Mouse (Mus musculus) hindbrain, embryonic 12.5 days (tissue): ENCODE measurements at regions not wholly inside any gene's neighbourhood (a gene's known extent, or its start where the extent isn't known, plus 50 kb on each side); places are given as distances from the start of the nearest gene placed in this dataset.
A peak's percentile ranks its signal among the peaks of the same experiment; 100 is the strongest.

ENCODE experiments used
- ATAC-seq: fragments of 200-750 bp; cut with Nextera tagmentation; 2 replicates; pipeline ENCODE4 v1.8.0; 2017; ENCODE audit warnings: moderate TSS enrichment; ENCODE audit not compliant: low FRiP score
- H3K27ac ChIP-seq: fragments of 300-500 bp; sonication (generic); 2 replicates; pipeline ENCODE4 v1.5.1; 2016; ENCODE audit warnings: mild to moderate bottlenecking
- H3K27me3 ChIP-seq: fragments of 300-500 bp; sonication (generic); 2 replicates; pipeline ENCODE4 v1.6.1; 2016; ENCODE audit warnings: mild to moderate bottlenecking
- H3K36me3 ChIP-seq: fragments of 300-500 bp; sonication (generic); 2 replicates; pipeline ENCODE4 v1.6.1; 2016; ENCODE audit warnings: mild to moderate bottlenecking
- H3K4me1 ChIP-seq: fragments of 300-500 bp; sonication (generic); 2 replicates; pipeline ENCODE4 v1.6.1; 2016
- H3K4me2 ChIP-seq: fragments of 300-500 bp; sonication (generic); replicated peaks from 2 replicates; pipeline ENCODE4 v1.6.1; 2016; ENCODE audit warnings: mild to moderate bottlenecking
- H3K4me3 ChIP-seq: fragments of 300-500 bp; sonication (generic); 2 replicates; pipeline ENCODE4 v1.5.1; 2016; ENCODE audit warnings: mild to moderate bottlenecking
- H3K9ac ChIP-seq: fragments of 300-500 bp; sonication (generic); 2 replicates; pipeline ENCODE4 v1.6.1; 2016; ENCODE audit warnings: mild to moderate bottlenecking, moderate library complexity
- H3K9me3 ChIP-seq: fragments of 300-500 bp; sonication (generic); replicated peaks from 2 replicates; pipeline ENCODE4 v1.6.1; 2016; ENCODE audit warnings: mild to moderate bottlenecking
- WGBS: fragments of 180-500 bp; shearing (Covaris S2); methylation state at CpG from one replicate; pipeline ENCODE4 v1.1.7; 2016; 5-methylcytosine and 5-hydroxymethylcytosine counted together

DNA sequence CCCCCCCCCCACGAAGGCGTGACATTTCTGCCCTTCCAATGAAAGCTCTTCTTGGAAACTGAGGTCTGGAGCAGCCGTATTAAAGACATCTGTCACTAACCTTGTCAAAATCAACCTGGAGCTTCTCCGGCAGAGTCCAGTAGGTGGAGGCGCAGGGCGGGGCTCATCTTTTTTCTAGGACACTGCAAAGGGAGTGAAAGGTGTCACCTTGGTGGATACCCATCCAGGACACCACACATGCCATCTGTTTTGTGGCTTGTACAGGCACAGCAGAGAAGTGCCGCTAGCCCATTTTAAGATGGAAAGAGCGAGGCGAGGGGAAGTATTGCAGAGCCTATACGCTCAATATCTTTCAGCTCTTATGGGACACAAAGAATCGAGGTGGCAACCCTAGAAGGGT lies 184.5 kb upstream of the Zfp618 start:
- peak overlapping the region; percentile 49 for H3K9ac ChIP-seq
- peak; percentile 18 for ATAC-seq
- peak overlapping the region; percentile 62 for H3K4me2 ChIP-seq
- H3K9me3 ChIP-seq: no peaks in the 10 kb centered on the region
- H3K27me3 ChIP-seq: peaks cover 17% of the 10 kb centered on the region
- peaks cover 8% of the 10 kb centered on the region for H3K4me1 ChIP-seq
- peak overlapping the region; percentile 45; the same call in 1 of the 2 replicates for H3K27ac ChIP-seq
- no peaks in the 10 kb centered on the region for H3K36me3 ChIP-seq
- WGBS: 49% methylated on average over 11 of the region's 11 CpGs
- peak overlapping the region; percentile 36 for H3K4me3 ChIP-seq

DNA sequence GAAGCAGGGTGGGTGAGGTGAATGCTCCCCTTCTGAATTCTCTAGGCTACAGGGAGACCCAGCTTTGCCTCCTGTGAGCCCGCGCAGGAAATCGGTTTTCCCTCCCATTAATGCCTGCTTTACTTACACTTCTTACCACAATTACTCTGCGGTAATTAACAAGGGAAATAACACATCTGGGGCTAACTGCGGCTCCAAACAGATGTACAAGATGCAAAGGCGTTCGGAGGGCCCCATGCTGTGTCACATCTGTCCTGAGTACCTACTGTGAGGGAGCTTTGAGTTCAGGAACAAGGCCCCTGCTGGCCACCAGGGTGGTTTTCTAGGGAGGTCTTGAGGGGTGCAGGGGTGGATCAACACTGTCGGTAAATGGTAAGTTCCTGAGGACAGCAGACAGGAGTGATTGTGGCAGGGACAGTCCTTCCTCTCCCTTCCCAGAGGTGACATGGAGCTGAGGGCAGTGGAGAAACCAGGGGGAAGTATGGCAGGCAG lies 184.0 kb upstream of the Zfp618 start:
- peak overlapping the region; percentile 62 for H3K4me2 ChIP-seq
- no peak overlapping the region for H3K4me3 ChIP-seq
- ATAC-seq: 0 out of 2 replicates have a peak, but pooled peaks have one; percentile 18
- H3K9ac ChIP-seq: no peak overlapping the region
- peaks cover 17% of the 10 kb centered on the region for H3K27me3 ChIP-seq
- H3K27ac ChIP-seq: 0 out of 2 replicates have a peak overlapping the region, but pooled peaks have one; percentile 45
- H3K4me1 ChIP-seq: peaks cover 8% of the 10 kb centered on the region
- WGBS: 28% methylated on average over 8 of the region's 8 CpGs
- no peaks in the 10 kb centered on the region for H3K36me3 ChIP-seq
- no peaks in the 10 kb centered on the region for H3K9me3 ChIP-seq

DNA sequence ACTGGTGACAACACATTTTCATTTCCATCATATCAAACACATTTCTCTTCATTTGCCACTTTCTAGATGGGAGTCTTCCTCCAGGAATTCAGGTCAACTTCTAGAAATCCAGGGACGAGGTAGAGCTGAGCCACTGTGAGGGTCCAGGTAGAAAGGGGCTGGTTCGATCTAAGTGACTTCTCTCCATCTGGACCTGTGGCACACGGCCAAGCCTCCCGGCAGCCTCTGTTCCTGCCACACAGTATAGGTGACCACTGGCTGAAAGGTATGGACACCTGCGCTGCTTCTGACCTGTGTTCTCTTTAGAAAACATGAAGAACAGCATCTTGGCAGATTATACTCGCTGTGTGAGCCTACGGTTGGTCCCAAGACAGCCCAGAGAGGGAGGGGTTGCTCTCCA lies 179.7 kb upstream of the Zfp618 start:
- H3K9ac ChIP-seq: no peak overlapping the region
- no peak overlapping the region for H3K27ac ChIP-seq
- peaks cover 17% of the 10 kb centered on the region for H3K27me3 ChIP-seq
- no peaks in the 10 kb centered on the region for H3K36me3 ChIP-seq
- no peak overlapping the region for H3K4me3 ChIP-seq
- no peak for ATAC-seq
- WGBS: 93% methylated on average over 7 of the region's 7 CpGs
- H3K4me1 ChIP-seq: peaks cover 8% of the 10 kb centered on the region
- no peaks in the 10 kb centered on the region for H3K9me3 ChIP-seq
- H3K4me2 ChIP-seq: no peak overlapping the region

DNA sequence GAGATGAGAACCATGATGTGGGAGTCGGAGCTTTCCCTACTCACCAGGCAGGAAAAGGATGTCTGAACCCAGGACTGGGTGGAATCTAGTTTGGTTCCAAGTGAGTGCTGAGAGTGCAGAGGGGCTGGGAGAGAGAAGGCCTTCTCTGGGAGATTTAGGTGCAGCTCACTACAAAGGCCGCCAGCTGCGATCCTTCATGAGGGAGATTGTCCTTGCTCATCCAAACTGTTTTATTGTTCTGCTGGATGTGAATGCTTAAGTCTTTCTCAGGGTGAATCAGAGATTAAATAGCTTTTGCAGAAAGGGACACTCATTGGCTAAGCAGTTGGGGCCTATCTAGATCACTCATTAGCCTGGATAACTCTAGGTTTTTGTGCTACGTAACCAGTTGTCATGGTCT lies 175.7 kb upstream of the Zfp618 start:
- 76% methylated on average over 4 of the region's 4 CpGs for WGBS
- H3K36me3 ChIP-seq: no peaks in the 10 kb centered on the region
- H3K27me3 ChIP-seq: no peaks in the 10 kb centered on the region
- no peak for ATAC-seq
- H3K4me2 ChIP-seq: no peak overlapping the region
- no peak overlapping the region for H3K4me3 ChIP-seq
- H3K27ac ChIP-seq: no peak overlapping the region
- H3K9me3 ChIP-seq: no peaks in the 10 kb centered on the region
- no peak overlapping the region for H3K9ac ChIP-seq
- no peaks in the 10 kb centered on the region for H3K4me1 ChIP-seq

DNA sequence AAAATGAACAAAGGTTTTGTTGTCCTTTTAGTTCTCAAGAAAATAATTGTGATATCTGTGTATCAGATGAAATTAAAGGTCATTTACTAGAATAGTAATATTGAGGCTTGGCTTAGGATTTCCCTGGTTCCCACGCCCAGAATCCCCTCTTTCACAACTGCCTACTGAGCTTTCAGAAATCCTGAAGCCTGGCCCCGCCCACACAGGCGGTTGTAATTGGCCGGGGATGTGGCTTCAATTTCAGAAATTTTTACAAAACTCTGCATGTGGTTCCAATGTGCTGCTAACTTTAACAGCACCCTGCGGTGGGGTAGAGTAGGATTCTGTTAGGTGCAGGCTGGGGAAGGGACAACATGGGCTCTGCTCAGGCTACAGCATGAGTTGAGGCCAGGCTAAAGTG lies 171.8 kb upstream of the Zfp618 start:
- H3K27me3 ChIP-seq: no peaks in the 10 kb centered on the region

DNA sequence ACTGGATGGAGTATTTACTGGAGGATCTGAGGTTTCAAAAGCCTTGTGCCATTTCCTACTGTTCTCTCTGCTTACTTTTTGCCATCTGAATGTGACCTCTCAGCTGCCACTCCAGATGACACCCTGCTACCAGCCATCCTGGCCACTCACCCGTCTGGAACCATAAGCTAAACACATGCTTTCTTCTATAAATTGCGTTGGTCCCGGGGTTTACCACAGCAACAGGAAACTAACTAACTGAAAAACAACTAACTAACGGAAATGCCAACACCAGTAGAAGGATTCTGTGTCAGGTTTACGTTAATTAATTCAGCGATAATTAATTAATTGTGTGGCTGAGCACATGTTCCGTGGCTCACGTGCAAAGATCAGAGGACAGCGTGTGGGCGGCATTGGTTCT lies 169.8 kb upstream of the Zfp618 start:
- H3K9ac ChIP-seq: no peak overlapping the region
- ATAC-seq: no peak
- no peaks in the 10 kb centered on the region for H3K9me3 ChIP-seq
- H3K36me3 ChIP-seq: no peaks in the 10 kb centered on the region
- no peak overlapping the region for H3K27ac ChIP-seq
- H3K4me3 ChIP-seq: no peak overlapping the region
- H3K4me1 ChIP-seq: no peaks in the 10 kb centered on the region
- H3K4me2 ChIP-seq: no peak overlapping the region
- H3K27me3 ChIP-seq: no peaks in the 10 kb centered on the region
- 74% methylated on average over 10 of the region's 10 CpGs for WGBS

More for the DNA sequence above, 171.8 kb upstream of the Zfp618 start:
- Histone ChIP-seq H3K4me1 (no peaks in the 10 kb centered on the region), H3K27ac (no peak overlapping the region), H3K36me3 (no peaks in the 10 kb centered on the region), H3K9me3 (no peaks in the 10 kb centered on the region), H3K4me3 (no peak overlapping the region), H3K4me2 (no peak overlapping the region), H3K9ac (no peak overlapping the region)
- no peak for ATAC-seq
- 61% methylated on average over 5 of the region's 5 CpGs for WGBS

DNA sequence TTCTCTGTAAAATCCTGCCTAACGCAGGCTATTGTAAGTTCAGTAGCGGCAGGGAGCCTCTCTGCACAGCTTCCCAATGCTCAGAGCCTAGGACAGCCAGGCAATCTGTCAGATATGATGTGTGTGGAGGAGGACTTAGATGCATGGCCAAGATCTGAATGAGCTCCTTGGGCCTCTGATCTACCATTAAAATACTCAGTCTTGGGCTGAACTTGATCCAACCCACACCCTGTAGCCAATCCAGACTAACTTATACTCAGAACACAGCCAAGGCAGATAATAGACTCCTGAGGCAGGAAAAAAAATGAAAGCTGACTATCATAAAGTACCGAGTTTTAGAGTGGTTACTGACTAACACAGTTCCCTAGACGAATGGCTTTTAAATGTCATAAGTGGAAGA lies 165.4 kb upstream of the Zfp618 start:
- Histone ChIP-seq H3K4me1 (no peaks in the 10 kb centered on the region), H3K9ac (no peak overlapping the region), H3K4me2 (no peak overlapping the region), H3K27me3 (no peaks in the 10 kb centered on the region), H3K9me3 (no peaks in the 10 kb centered on the region), H3K27ac (no peak overlapping the region), H3K4me3 (no peak overlapping the region), H3K36me3 (no peaks in the 10 kb centered on the region)
- ATAC-seq: no peak
- 81% methylated on average over 4 of the region's 4 CpGs for WGBS

DNA sequence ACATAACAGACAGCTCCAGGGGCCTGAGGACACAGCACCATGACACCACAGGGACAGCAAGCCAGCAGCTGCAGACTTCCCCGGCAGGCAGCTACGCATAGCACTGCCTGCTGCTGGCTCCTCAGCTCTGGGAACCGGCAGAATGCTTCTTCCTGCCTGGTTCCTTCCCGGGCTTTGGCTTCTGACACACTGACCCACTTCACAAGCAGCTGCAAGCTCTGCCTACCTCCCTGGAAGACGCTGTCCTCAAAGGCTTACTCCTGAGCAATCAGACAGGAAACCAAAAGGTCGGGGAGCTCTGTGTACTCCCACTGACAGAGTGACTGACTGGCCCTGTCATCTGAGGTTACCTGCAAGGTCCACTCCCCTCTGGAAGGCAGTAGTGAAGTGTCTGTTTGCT lies 159.5 kb upstream of the Zfp618 start:
- H3K27ac ChIP-seq: no peak overlapping the region
- no peaks in the 10 kb centered on the region for H3K9me3 ChIP-seq
- no peaks in the 10 kb centered on the region for H3K4me1 ChIP-seq
- H3K36me3 ChIP-seq: no peaks in the 10 kb centered on the region
- no peak overlapping the region for H3K9ac ChIP-seq
- no peaks in the 10 kb centered on the region for H3K27me3 ChIP-seq
- no peak for ATAC-seq
- H3K4me3 ChIP-seq: no peak overlapping the region
- no peak overlapping the region for H3K4me2 ChIP-seq
- 33% methylated on average over 6 of the region's 6 CpGs for WGBS

DNA sequence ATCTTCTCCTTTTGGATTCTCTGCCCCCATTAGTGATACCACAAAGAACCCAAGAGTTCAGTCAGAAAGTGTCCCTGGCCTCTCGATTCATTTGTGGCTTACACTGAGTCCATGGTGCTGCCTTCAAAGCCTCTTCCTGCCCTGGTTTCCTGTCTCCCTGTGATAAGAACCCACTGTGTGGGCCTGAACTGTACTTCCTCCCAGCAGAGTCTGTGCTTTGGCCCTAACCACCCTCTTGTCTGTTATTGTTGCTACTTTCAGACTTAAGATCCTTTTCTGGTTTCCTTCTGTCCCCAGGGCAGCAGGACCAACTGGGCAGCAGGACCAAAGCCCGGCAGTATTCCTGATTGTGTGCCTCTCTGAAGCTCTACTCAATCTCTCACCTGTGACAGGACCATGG lies 158.6 kb upstream of the Zfp618 start:
- H3K27ac ChIP-seq: no peak overlapping the region
- H3K9ac ChIP-seq: no peak overlapping the region
- ATAC-seq: no peak
- no peaks in the 10 kb centered on the region for H3K27me3 ChIP-seq
- H3K4me3 ChIP-seq: no peak overlapping the region
- no peak overlapping the region for H3K4me2 ChIP-seq
- WGBS: 72% methylated on average over 2 of the region's 2 CpGs
- no peaks in the 10 kb centered on the region for H3K9me3 ChIP-seq
- no peaks in the 10 kb centered on the region for H3K4me1 ChIP-seq
- no peaks in the 10 kb centered on the region for H3K36me3 ChIP-seq

DNA sequence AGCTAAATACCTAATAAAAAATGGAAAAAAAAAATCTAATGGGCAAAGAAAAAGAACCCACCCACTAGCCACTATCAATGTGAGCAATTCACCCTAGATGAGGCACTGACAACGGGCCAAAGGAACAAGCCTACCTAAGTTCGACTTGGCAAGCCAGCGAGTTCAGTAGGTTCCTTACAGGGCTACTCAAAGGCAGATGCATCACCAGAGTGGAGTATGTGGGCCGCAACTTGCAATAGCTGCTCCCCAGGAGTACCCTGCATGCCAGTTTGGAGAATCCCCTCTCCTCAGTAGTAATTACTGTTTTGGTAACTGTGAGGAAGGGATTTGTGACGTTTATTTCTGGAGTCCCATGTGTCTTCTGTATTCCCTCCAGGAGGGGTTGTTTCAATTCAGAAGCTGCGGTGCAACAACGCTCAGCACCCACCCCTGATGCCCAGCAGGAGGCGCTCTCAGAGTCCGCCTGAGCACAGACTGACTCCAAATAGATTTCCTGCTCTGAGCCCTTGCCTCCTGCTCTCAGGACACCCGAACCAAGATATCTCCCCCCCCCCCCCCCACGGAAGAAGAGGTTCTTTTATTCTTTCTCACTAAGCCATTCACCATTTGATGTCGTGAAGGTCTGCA lies 157.3 kb upstream of the Zfp618 start:
- ATAC-seq: no peak
- Histone ChIP-seq H3K27ac (no peak overlapping the region), H3K4me2 (no peak overlapping the region), H3K4me3 (no peak overlapping the region), H3K9ac (no peak overlapping the region), H3K9me3 (no peaks in the 10 kb centered on the region), H3K36me3 (no peaks in the 10 kb centered on the region), H3K27me3 (no peaks in the 10 kb centered on the region), H3K4me1 (no peaks in the 10 kb centered on the region)
- 62% methylated on average over 12 of the region's 12 CpGs for WGBS

DNA sequence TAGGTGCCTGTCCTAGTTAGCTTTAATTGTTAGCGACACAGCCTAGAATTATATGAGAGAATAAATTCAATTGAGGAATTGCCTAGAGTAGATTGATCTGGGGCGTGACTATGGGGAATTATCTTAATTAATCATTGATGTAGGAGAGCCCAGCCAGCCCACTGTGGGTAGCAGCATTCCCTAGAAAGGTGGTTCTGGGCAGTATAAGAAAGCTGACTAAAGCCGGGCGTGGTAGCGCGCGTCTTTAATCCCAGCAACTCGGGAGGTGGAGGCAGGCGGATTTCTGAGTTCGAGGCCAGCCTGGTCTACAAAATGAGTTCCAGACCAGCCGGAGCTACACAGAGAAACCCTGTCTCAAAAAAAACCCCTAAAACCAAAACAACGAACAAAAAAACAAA lies 156.8 kb upstream of the Zfp618 start:
- Histone ChIP-seq H3K27ac (no peak overlapping the region), H3K4me3 (no peak overlapping the region), H3K4me2 (no peak overlapping the region), H3K27me3 (no peaks in the 10 kb centered on the region), H3K9me3 (no peaks in the 10 kb centered on the region), H3K9ac (no peak overlapping the region), H3K4me1 (no peaks in the 10 kb centered on the region), H3K36me3 (no peaks in the 10 kb centered on the region)
- 92% methylated on average over 12 of the region's 12 CpGs for WGBS
- no peak for ATAC-seq

DNA sequence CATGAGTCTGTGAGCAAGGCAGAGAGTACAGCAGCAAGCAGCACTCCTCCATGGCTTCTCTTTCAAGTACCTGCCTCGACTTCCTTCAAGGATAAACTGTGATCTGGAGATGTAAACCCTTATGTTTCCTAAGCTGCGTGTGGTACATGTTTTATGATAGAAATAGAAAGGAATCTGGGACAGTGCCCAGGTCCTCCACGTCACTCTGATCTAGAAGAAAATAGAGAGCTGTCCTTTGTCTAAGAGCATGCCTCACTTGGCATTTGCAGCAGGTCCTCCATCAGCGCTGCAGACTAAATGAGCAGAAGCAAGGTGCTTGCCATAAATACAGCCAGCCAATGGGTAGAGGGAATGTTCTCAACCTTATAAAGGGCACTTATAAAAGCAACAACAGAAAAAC lies 156.3 kb upstream of the Zfp618 start:
- 85% methylated on average over 4 of the region's 4 CpGs for WGBS
- Histone ChIP-seq H3K4me3 (no peak overlapping the region), H3K27ac (no peak overlapping the region), H3K9ac (no peak overlapping the region), H3K36me3 (no peaks in the 10 kb centered on the region), H3K4me2 (no peak overlapping the region), H3K9me3 (no peaks in the 10 kb centered on the region), H3K27me3 (no peaks in the 10 kb centered on the region), H3K4me1 (no peaks in the 10 kb centered on the region)
- no peak for ATAC-seq

DNA sequence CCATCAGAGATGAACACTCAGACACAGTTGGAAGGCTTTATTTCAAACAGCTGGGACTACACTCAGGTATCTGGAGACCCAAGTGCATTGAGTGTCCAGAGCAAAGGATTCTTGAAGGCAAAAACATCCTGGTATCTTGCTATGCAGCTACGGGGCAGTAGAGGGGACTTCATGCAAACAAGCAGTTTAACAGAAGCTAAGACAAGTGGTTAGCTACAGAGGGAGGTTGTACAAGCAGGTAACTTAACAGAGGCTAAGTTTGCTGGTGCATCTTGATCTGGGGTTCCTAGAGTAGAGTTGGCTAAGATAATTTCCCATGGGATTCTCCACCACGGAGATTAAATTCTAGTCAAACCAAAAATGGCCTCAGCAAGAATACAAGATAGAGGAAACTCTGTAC lies 145.5 kb upstream of the Zfp618 start:
- no peak overlapping the region for H3K4me2 ChIP-seq
- no peak overlapping the region for H3K4me3 ChIP-seq
- no peaks in the 10 kb centered on the region for H3K4me1 ChIP-seq
- H3K36me3 ChIP-seq: no peaks in the 10 kb centered on the region
- no peak overlapping the region for H3K27ac ChIP-seq
- ATAC-seq: no peak
- no peaks in the 10 kb centered on the region for H3K9me3 ChIP-seq
- 91% methylated on average over 2 of the region's 2 CpGs for WGBS
- H3K27me3 ChIP-seq: no peaks in the 10 kb centered on the region
- no peak overlapping the region for H3K9ac ChIP-seq
